In the genomic region with DNA sequence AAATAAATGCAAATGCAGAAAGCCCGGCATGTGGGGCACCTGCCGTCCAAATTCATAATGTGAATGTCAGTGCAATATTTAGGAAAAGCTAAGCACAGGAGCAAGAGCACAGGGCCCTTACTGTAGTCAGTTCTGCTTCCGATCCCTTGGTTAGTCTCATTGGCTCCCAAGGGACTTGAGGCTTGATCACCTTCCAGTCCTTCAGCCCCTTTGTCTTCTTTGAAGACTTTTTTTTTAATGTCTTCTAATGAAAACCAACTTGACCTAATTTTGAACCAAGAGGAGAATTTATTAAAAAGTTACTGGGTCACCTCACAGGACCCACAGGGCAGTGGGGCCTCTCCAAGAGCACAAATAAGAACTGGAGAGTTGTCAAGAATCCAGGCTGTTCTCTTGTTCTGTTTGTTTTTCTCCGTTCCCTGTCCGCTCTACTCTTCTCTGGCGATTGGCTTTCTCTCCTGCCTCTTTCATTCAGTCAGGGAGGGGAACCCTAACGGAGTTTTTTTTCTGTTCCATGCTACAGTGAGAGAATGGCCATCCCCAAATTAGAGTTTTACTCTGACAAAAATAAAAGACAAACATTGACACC, we compare ENCODE assay signal across 15 mouse cellular contexts.
"Had no signal": no experiment of that assay in that cellular context is flagged by ENCODE, and none has a peak within 500 bp of the region (broad histone marks: within the 10 kb centered on the region; RNA-seq: fewer than 3 reads in every experiment).

No protein-coding gene starts in this region.

- H3K9me3 ChIP-seq: kidney, embryonic 15.5 days; limb, embryonic 12.5 days; liver, embryonic 13.5 days; lung, embryonic 15.5 days; midbrain, embryonic 12.5 days had no signal

- H3K36me3 ChIP-seq: kidney, embryonic 15.5 days; limb, embryonic 12.5 days; liver, embryonic 13.5 days; lung, embryonic 15.5 days; midbrain, embryonic 12.5 days had no signal

- H3K4me2 ChIP-seq: kidney, embryonic 15.5 days; limb, embryonic 12.5 days; liver, embryonic 13.5 days; lung, embryonic 15.5 days; midbrain, embryonic 12.5 days had no signal

- H3K4me3 ChIP-seq: kidney, embryonic 15.5 days; layer of hippocampus, adult 2 months; limb, embryonic 12.5 days; liver, embryonic 13.5 days; lung, embryonic 15.5 days; megakaryocyte, embryonic 14.5 days; midbrain, embryonic 12.5 days had no signal

- DNase-seq: kidney, postnatal 25 days; liver; liver, embryonic 13.5 days; liver, postnatal 0 days; lung, postnatal 14 days; right cerebral cortex, postnatal 14 days; thymus, adult 2 months; thymus, postnatal 25 days had no signal

- H3K27ac ChIP-seq: kidney, embryonic 15.5 days; layer of hippocampus, adult 2 months; limb, embryonic 12.5 days; liver, embryonic 13.5 days; lung, embryonic 15.5 days; macrophage; midbrain, embryonic 12.5 days had no signal

- ATAC-seq: liver, postnatal 0 days had no signal

- H3K27me3 ChIP-seq: kidney, embryonic 15.5 days; limb, embryonic 12.5 days; liver, embryonic 13.5 days; lung, embryonic 15.5 days; megakaryocyte, embryonic 14.5 days; midbrain, embryonic 12.5 days had no signal

- H3K9ac ChIP-seq: kidney, embryonic 15.5 days; limb, embryonic 12.5 days; liver, embryonic 13.5 days; liver, postnatal 0 days; lung, embryonic 15.5 days; midbrain, embryonic 12.5 days had no signal

- H3K4me1 ChIP-seq: kidney, embryonic 15.5 days; limb, embryonic 12.5 days; liver, embryonic 13.5 days; lung, embryonic 15.5 days; megakaryocyte, embryonic 14.5 days; midbrain, embryonic 12.5 days had no signal
